Mouse (Mus musculus) spleen, adult 18-20 months (tissue): Measurements from ENCODE around the gene Ttc8.

ENCODE experiments used
- DNase-seq, 2 experiments: peaks; one replicate each; pipeline ENCODE4 v3.0.0; 2022; ENCODE audit warnings: mixed read lengths in 2 of 2

Gene Ttc8

GRCm38 (mm10) chr12:98974157-98974804 lies 53.9 kb downstream of the Ttc8 start:
- no peak for DNase-seq

- DNase-seq: no peak
Measured at GRCm38 (mm10) chr12:98981081-98981480, 60.7 kb downstream of the Ttc8 start.

GRCm38 (mm10) chr12:98984785-98985184 lies 64.4 kb downstream of the Ttc8 start:
- DNase-seq: no peak

- no peak for DNase-seq
Measured at GRCm38 (mm10) chr12:98991076-98991829, 70.9 kb downstream of the Ttc8 start.

GRCm38 (mm10) chr12:98991830-98992216 lies 71.4 kb downstream of the Ttc8 start:
- DNase-seq: no peak

- no peak for DNase-seq
Measured at GRCm38 (mm10) chr12:98993736-98994135, 73.4 kb downstream of the Ttc8 start.

- DNase-seq: no peak
Measured at GRCm38 (mm10) chr12:98994366-98994765, 74.0 kb downstream of the Ttc8 start.

- DNase-seq: no peak
Measured at GRCm38 (mm10) chr12:98995881-98996280, 75.5 kb downstream of the Ttc8 start.

GRCm38 (mm10) chr12:98996581-98996988 lies 76.2 kb downstream of the Ttc8 start:
- DNase-seq: no peak

GRCm38 (mm10) chr12:98997046-98997445 lies 76.7 kb downstream of the Ttc8 start:
- no peak for DNase-seq

GRCm38 (mm10) chr12:98998662-98999428 lies 78.5 kb downstream of the Ttc8 start:
- DNase-seq: no peak

- no peak for DNase-seq
Measured at GRCm38 (mm10) chr12:99000310-99000709, 79.9 kb downstream of the Ttc8 start.

GRCm38 (mm10) chr12:99003046-99003445 lies 82.7 kb downstream of the Ttc8 start:
- DNase-seq: no peak

GRCm38 (mm10) chr12:99004752-99005151 lies 84.4 kb downstream of the Ttc8 start:
- no peak for DNase-seq

- no peak for DNase-seq
Measured at GRCm38 (mm10) chr12:99008786-99009185, 88.4 kb downstream of the Ttc8 start.

GRCm38 (mm10) chr12:99009430-99009829 lies 89.1 kb downstream of the Ttc8 start:
- no peak for DNase-seq

- no peak for DNase-seq
Measured at GRCm38 (mm10) chr12:99010044-99010443, 89.7 kb downstream of the Ttc8 start.

- no peak for DNase-seq
Measured at GRCm38 (mm10) chr12:99011161-99011861, 90.9 kb downstream of the Ttc8 start.

- no peak for DNase-seq
Measured at GRCm38 (mm10) chr12:99015870-99016269, 95.5 kb downstream of the Ttc8 start.

GRCm38 (mm10) chr12:99024430-99024960 lies 104.1 kb downstream of the Ttc8 start:
- DNase-seq: no peak

GRCm38 (mm10) chr12:99026291-99026690 lies 105.9 kb downstream of the Ttc8 start:
- no peak for DNase-seq

GRCm38 (mm10) chr12:99028665-99029064 lies 108.3 kb downstream of the Ttc8 start:
- no peak for DNase-seq

- no peak for DNase-seq
Measured at GRCm38 (mm10) chr12:99030022-99030421, 109.6 kb downstream of the Ttc8 start.
